Mouse (Mus musculus): ENCODE results near the gene Pgm2. TPM values are rescaled to one million over a fixed set of nuclear protein-coding genes. Genes with fewer than 3 reads are reported as not detected.

Pgm2 gene
- polyA plus RNA-seq, 1 experiment from 2014 or later: 18.2 TPM

GRCm38 (mm10) chr5:64144315-64144714 lies 51.6 kb downstream of the Pgm2 start:
- DNase-seq (ENCODE audit: low spot score): no peak

- no peak for DNase-seq (ENCODE audit: low spot score)
Observed at GRCm38 (mm10) chr5:64146384-64147005, 53.7 kb downstream of the Pgm2 start.

GRCm38 (mm10) chr5:64149184-64150127 lies 56.7 kb downstream of the Pgm2 start:
- peak; percentile 76 for DNase-seq (ENCODE audit: low spot score)

- no peak for DNase-seq (ENCODE audit: low spot score)
Observed at GRCm38 (mm10) chr5:64153319-64153718, 60.6 kb downstream of the Pgm2 start.

GRCm38 (mm10) chr5:64155861-64156550 lies 63.3 kb downstream of the Pgm2 start, which contains the start of gene Tbc1d1:
TSS of gene Tbc1d1 (plus strand) at chr5:64156305.
- DNase-seq (ENCODE audit: low spot score): peak; percentile 13

- DNase-seq (ENCODE audit: low spot score): no peak
Observed at GRCm38 (mm10) chr5:64156579-64156978, 63.8 kb downstream of the Pgm2 start.

- DNase-seq (ENCODE audit: low spot score): peak; percentile 77
Observed at GRCm38 (mm10) chr5:64157926-64158325, 65.2 kb downstream of the Pgm2 start.

GRCm38 (mm10) chr5:64158501-64158900 lies 65.8 kb downstream of the Pgm2 start:
- DNase-seq (ENCODE audit: low spot score): no peak

GRCm38 (mm10) chr5:64159065-64159780 lies 66.5 kb downstream of the Pgm2 start:
- DNase-seq (ENCODE audit: low spot score): peak; percentile 34

GRCm38 (mm10) chr5:64159781-64160704 lies 67.3 kb downstream of the Pgm2 start:
- DNase-seq (ENCODE audit: low spot score): peak; percentile 55

- DNase-seq (ENCODE audit: low spot score): peak; percentile 50
Observed at GRCm38 (mm10) chr5:64160705-64161391, 68.1 kb downstream of the Pgm2 start.

- DNase-seq (ENCODE audit: low spot score): no peak
Observed at GRCm38 (mm10) chr5:64161917-64162316, 69.2 kb downstream of the Pgm2 start.

- DNase-seq (ENCODE audit: low spot score): no peak
Observed at GRCm38 (mm10) chr5:64162582-64162981, 69.8 kb downstream of the Pgm2 start.

- no peak for DNase-seq (ENCODE audit: low spot score)
Observed at GRCm38 (mm10) chr5:64164414-64164813, 71.7 kb downstream of the Pgm2 start.

GRCm38 (mm10) chr5:64165826-64166225 lies 73.1 kb downstream of the Pgm2 start:
- no peak for DNase-seq (ENCODE audit: low spot score)

- no peak for DNase-seq (ENCODE audit: low spot score)
Observed at GRCm38 (mm10) chr5:64168990-64169540, 76.3 kb downstream of the Pgm2 start.

GRCm38 (mm10) chr5:64172884-64173283 lies 80.1 kb downstream of the Pgm2 start:
- no peak for DNase-seq (ENCODE audit: low spot score)

- no peak for DNase-seq (ENCODE audit: low spot score)
Observed at GRCm38 (mm10) chr5:64173302-64173701, 80.6 kb downstream of the Pgm2 start.

- no peak for DNase-seq (ENCODE audit: low spot score)
Observed at GRCm38 (mm10) chr5:64174429-64174935, 81.7 kb downstream of the Pgm2 start.
